Mouse (Mus musculus): ENCODE measurements around the gene Fbxo5.

The Fbxo5 gene

GRCm38 (mm10) chr10:5805243-5805730 is at the start of gene Fbxo5:
Gene Fbxo5, minus strand, starts transcription at chr10:5805600.
- DNase-seq: peak; percentile 100

- DNase-seq: no peak
These were observed 48.0 kb upstream of the Fbxo5 start for GRCm38 (mm10) chr10:5853290-5853868.

GRCm38 (mm10) chr10:5846939-5847338 is 41.5 kb upstream of the Fbxo5 start:
- DNase-seq: no peak

GRCm38 (mm10) chr10:5841369-5841768 is 36.0 kb upstream of the Fbxo5 start:
- DNase-seq: peak; percentile 78

- peak; percentile 78 for DNase-seq
These were observed 21.1 kb upstream of the Fbxo5 start for GRCm38 (mm10) chr10:5826336-5827025.

- peak; percentile 91 for DNase-seq
These were observed 19.4 kb upstream of the Fbxo5 start for GRCm38 (mm10) chr10:5824779-5825178.

GRCm38 (mm10) chr10:5823740-5824491 is 18.5 kb upstream of the Fbxo5 start, which contains the start of gene Mtrf1l:
Gene Mtrf1l, minus strand, starts transcription at chr10:5823910.
- DNase-seq: peak; percentile 100

- no peak for DNase-seq
These were observed 17.9 kb upstream of the Fbxo5 start for GRCm38 (mm10) chr10:5823291-5823739.

GRCm38 (mm10) chr10:5818772-5819171 is 13.4 kb upstream of the Fbxo5 start:
- peak; percentile 66 for DNase-seq

- peak; percentile 2 for DNase-seq
These were observed 10.6 kb upstream of the Fbxo5 start for GRCm38 (mm10) chr10:5815968-5816367.

- DNase-seq: peak; percentile 44
These were observed 8.3 kb upstream of the Fbxo5 start for GRCm38 (mm10) chr10:5813724-5814123.

- no peak for DNase-seq
These were observed 2.3 kb upstream of the Fbxo5 start for GRCm38 (mm10) chr10:5807683-5808082.

- peak; percentile 18 for DNase-seq
These were observed 1.6 kb upstream of the Fbxo5 start for GRCm38 (mm10) chr10:5806996-5807395.

- DNase-seq: peak; percentile 83
These were observed 1.0 kb upstream of the Fbxo5 start for GRCm38 (mm10) chr10:5806416-5806815.

GRCm38 (mm10) chr10:5805731-5806307 is 419 bp upstream of the Fbxo5 start:
- DNase-seq: peak; percentile 100

GRCm38 (mm10) chr10:5804691-5805156 is 676 bp downstream of the Fbxo5 start:
- DNase-seq: no peak

GRCm38 (mm10) chr10:5803739-5804138 is 1.7 kb downstream of the Fbxo5 start:
- DNase-seq: peak; percentile 34

GRCm38 (mm10) chr10:5802866-5803265 is 2.5 kb downstream of the Fbxo5 start:
- DNase-seq: peak; percentile 29

- DNase-seq: peak; percentile 2
These were observed 4.9 kb downstream of the Fbxo5 start for GRCm38 (mm10) chr10:5800490-5800889.

GRCm38 (mm10) chr10:5798069-5798468 is 7.3 kb downstream of the Fbxo5 start:
- DNase-seq: peak; percentile 55

GRCm38 (mm10) chr10:5790657-5791056 is 14.7 kb downstream of the Fbxo5 start:
- peak; percentile 29 for DNase-seq

GRCm38 (mm10) chr10:5786923-5787322 is 18.5 kb downstream of the Fbxo5 start:
- DNase-seq: no peak

Data from heart, adult 11 months (tissue).